Mouse (Mus musculus) common myeloid progenitor, adult 5-6 weeks (primary cell): ENCODE measurements around the gene Adra2c. TPM values are rescaled to one million over a fixed set of nuclear protein-coding genes. Genes with fewer than 3 reads are reported as not detected.

Experiments
- ATAC-seq: replicated peaks from 2 replicates; pipeline ENCODE4 v1.8.0; 2016; ENCODE audit warnings: low read depth, mild to moderate bottlenecking, moderate TSS enrichment, inconsistent platforms; ENCODE audit not compliant: poor library complexity, severe bottlenecking
- total RNA-seq: library from RNA; stranded (forward); fragments of 200-1000, 187-1606 nt; gene quantifications from 2 replicates; pipeline ENCODE4 v1.2.3, GENCODE M21; 2017

The Adra2c gene
- total RNA-seq = not detected in 2 replicates

DNA sequence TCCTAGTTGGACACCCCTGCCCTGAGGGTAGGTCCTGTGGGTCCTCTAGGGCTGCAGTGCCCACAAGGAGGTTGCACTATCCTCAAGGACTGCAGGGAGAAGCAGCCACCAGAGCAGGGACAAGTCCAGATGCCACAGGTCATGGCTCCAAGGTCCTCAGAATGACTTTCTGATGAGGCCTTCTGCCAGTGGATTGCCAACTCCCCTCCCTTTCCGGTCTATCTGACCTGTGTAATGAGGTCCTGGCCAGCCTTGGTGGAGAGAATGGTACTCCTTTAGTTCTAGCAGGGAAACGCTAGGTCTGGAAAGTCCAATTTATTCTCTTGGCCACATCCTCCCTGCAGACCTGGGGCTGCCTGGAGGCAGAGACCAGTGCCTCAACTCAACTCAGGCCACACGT, at the start of gene Adra2c:
Gene Adra2c, plus strand, starts transcription at position 301 of the 400 bp plus-strand sequence.
- ATAC-seq = no peak

DNA sequence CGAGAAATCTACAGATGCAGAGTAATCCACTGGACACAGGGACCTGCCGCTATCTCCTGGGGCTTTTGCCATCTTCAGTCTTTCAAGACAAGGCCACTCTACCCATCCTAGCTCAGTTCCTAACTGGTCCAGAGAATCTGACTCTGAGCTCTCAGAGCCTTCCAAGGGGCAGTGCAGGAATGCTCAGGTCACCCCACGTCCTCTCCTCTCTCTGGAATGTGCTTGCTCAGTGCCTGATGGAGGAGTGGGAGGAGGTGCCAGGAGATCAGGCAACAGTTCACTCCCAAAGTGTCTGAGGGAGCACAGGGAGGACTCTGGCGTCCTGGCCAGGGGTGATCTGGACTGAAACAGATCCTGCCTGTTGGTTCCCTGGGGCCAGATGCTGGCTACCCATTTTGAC, 45.0 kb upstream of the Adra2c start:
- no peak for ATAC-seq

- no peak for ATAC-seq
Observed at GRCm38 (mm10) chr5:35237757-35238156, 40.4 kb upstream of the Adra2c start.

DNA sequence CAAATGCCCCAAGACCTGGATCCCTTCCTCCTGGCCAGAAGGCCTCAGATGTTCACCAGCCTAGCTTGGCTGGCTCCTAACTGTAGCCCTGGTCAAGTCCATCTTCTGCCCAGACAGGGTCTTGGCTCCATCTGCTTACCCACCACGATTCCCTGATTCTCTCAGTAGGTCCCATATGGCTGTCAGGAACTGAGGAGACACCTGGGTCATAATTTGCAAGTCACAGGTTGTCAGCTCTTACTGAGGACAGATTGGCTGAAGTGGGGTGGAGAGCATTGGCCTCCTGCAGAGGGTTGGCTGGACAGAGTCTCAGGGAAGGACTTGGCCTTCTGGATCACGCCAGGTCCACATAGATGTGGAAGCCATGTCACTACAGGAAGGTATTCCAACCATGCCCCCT, 39.5 kb upstream of the Adra2c start:
- ATAC-seq = no peak

DNA sequence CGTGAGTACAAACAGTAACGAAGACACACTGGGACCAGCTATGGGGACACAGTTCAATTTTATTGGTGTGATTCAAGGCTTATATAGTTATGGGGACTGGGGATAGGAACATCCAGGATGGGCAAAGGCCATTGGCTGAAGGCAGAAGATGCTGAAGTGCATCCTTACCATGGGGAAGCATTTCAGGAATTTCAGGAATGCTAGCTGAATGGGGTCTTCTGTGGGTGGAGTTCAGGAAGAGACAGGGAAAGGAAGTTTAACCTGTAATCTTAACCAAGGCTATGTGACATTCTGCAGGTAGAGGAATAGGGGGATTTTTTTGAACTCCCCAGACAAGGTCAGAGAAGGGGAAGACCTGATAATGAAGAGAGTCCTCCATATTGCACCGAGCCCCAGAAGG, 36.6 kb upstream of the Adra2c start:
- ATAC-seq = no peak

GRCm38 (mm10) chr5:35244204-35244603, 33.9 kb upstream of the Adra2c start:
- ATAC-seq = no peak

DNA sequence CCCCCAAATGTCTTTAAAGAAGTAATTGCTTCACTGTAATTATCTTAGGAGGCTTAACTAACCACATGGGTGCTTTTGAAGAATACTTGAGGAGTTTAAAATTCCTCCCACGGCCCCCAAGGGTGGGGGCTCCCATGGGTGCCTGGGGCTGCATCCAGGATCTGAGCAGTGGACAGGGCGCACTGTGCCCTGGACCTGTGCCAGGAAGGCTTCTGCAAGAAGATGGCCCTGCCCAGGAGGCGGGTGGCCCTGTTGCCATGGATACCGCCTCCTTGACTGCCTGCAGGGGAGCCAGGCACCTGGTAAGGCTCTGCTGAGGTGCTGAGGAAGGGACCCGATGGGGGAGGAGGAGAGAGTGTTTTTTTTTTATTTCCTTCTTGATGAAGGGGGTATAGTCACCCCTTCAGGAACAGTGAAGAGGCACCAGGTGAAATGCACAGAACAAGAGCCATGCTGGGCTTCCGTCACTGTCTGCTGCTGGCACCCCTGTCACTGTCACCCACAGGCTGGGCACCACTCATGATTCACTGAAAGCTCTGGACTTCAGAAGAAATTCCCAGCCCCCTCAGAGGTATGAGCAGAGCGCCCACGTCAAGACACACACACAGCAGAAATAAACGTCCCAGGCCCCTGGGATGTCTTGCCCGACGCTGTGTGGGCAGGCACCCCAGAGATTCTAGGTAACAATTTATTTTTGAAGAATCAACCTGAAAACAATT, 32.4 kb upstream of the Adra2c start:
- no peak for ATAC-seq

GRCm38 (mm10) chr5:35254964-35255716, 23.0 kb upstream of the Adra2c start:
- ATAC-seq = no peak

DNA sequence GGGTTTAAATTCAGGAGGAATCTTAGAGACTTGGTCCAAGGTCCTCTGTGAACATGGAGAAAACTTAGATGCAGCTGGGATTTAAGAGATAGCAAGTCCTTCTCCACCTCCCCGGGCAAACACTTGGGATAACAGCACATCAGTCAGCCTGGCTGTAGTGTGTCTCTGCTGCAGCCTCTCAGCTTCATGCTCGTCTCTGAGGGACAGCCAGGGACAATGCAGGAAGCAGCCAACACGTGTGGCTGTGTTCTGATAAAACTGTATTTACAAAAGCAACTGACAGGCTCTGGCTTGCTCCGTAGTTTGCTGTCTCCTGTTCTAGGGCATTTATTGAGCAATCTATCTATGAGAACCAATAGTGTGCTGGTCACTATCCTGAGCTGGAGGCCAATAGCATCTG, 14.4 kb upstream of the Adra2c start:
- no peak for ATAC-seq

DNA sequence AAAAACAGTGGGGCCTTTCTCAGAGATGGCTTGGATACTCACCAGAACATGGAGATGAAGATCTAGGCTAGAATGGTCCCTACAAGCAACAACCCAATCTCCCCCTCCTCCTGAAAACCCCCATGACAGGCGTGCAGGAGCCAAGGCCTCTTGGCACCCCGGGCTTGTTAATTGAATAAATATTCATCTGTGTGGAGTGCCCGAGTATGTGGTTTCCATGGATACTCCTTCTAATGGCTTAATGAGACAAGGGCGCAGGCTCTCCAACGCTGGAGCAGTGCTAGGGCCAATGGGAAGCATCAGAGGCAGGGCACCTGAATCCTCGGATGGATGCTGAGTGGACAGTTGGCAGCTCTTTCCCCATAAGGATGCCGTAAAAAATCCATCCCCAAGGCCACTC, 10.6 kb upstream of the Adra2c start:
- no peak for ATAC-seq

- no peak for ATAC-seq
Observed at GRCm38 (mm10) chr5:35275356-35275755, 2.8 kb upstream of the Adra2c start.

DNA sequence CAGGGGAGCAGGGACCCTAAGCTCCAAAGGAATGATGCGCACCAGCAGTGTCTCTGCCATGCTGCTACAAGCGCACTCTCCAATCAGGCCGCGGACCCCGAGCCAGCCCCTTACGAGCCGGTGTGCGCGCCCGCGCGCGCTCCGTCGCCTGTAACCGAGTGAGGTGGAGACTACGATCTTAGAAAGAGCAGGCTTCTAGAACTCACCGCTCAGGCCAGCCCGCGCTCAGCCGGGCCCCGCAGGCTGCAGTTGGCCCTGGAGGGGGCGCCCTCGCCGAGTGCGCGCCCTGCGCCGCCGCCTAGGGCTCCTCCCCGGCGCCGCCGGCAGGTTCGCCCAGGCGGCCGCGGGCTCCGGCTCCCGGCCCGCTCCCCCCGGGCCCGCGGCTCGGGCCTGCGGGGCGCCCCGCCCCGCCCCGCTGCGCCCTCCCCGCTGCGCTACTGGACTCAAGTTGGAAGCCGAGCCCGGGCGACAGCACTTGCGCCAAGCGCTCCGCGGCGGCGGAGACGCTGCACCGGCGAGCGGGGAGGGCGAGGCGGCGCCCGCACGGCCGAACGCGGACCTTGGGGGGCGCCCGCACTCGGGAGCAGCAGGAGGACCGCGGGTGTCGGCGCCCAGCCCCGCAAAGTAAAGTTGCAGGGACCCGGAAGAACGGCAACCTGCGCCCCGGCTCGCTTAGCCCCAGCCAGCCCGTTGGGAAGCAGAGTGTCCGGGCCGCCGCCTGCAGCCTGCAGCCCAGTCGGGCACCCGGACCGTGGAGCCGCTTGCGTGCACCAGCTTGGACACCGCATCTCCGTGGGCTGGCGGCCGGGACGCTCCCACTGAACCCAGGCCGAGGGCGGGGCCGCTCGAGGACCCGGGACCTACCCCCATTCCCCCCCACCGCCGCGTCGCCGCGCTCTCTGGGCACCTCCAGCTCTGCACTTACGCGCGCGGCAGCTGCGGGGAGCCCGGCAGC, 899 bp downstream of the Adra2c start:
- ATAC-seq = no peak

- ATAC-seq = no peak
Observed at GRCm38 (mm10) chr5:35279696-35280001, 1.5 kb downstream of the Adra2c start.

DNA sequence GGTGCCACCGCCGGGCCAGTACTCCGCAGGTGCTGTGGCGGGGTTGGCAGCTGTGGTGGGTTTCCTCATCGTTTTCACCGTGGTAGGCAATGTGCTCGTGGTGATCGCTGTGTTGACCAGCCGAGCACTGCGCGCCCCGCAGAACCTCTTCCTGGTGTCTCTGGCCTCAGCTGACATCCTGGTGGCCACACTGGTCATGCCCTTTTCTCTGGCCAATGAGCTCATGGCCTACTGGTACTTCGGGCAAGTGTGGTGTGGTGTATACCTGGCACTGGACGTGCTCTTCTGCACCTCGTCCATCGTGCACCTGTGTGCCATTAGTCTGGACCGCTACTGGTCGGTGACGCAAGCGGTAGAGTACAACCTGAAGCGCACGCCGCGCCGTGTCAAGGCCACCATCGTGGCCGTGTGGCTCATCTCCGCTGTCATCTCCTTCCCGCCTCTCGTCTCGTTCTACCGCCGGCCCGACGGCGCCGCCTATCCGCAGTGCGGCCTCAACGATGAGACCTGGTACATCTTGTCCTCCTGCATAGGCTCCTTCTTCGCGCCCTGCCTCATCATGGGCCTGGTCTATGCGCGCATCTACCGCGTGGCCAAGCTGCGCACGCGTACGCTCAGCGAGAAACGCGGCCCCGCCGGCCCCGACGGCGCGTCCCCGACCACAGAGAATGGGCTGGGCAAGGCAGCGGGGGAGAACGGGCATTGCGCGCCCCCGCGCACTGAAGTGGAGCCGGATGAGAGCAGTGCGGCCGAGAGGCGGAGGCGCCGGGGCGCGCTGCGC, 2.1 kb downstream of the Adra2c start:
- no peak for ATAC-seq

DNA sequence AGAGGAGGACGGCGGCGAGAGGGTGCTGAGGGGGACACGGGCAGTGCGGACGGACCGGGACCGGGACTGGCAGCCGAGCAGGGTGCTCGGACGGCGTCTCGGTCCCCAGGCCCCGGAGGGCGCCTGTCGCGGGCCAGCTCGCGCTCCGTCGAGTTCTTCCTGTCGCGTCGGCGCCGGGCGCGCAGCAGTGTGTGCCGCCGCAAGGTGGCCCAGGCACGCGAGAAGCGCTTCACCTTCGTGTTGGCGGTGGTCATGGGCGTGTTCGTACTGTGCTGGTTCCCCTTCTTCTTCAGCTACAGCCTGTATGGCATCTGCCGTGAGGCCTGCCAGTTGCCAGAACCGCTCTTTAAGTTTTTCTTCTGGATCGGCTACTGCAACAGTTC, 2.7 kb downstream of the Adra2c start:
- no peak for ATAC-seq

DNA sequence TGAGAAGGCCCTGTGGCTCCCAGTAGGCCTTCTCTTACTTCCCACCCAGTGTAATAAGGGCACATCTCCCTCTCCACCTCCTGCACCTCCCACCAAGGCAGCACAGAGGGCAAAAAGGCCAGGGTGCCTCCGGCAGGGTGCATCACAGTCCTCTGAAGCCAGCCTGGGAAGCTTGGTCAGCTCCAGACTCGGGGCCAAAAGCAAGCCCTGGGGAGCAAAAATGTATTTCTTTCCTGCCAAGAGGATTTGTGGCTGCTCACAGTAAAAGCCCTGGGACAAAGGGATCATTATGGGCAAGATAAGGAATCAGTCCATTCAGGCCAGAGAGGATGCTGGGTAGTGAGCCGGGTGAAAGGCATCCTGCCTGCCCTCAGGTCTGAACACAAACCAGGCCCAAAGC, 7.2 kb downstream of the Adra2c start:
- ATAC-seq = no peak

- no peak for ATAC-seq
Observed at GRCm38 (mm10) chr5:35286190-35286589, 8.1 kb downstream of the Adra2c start.

DNA sequence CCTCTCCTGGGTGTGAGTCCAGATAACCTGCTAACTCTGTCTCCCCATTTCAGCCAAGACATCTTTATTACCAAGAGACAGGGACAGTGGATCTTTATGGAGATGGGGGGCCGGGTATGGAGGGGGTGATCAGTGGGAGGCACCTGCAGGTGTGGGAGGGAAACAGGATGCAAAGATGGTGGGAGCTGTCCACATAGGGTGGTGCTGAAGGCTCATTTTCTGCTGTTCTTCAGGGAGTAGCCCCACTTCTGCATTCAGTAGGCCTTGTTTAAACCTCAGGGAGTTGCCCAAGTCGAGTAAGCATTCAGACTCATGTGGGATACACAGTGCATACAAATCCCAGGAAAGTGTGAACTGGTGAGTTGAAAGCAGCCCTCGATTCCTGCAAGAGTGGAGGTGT, 21.5 kb downstream of the Adra2c start:
- 0 out of 2 replicates have a peak, but pooled peaks have one; percentile 52 for ATAC-seq

DNA sequence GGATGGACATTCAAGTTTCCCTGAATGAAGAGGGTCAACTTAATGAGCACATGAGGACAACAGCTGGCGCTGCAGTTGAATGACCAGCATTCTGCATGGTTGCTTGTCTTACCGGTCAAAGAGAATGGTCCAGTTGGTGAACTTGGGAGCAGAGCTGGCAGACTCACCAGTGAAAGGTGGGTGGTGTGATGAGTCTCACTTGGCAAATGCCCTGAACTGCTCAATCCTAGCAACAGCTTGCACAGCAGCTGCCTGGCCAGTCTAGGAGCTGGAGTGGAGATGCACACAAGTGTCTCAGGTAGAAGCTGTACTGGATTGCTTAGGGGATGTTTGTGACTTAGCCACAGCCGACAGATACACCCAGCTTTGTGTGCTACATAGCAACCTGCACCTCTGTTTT, 26.1 kb downstream of the Adra2c start:
- ATAC-seq = no peak

- no peak for ATAC-seq
Observed at GRCm38 (mm10) chr5:35305332-35305731, 27.2 kb downstream of the Adra2c start.
